Mouse (Mus musculus) adrenal gland, postnatal 25 days (tissue): ENCODE results near the gene Pigb. TPM values are rescaled to one million over a fixed set of nuclear protein-coding genes. Genes with fewer than 3 reads are reported as not detected.

ENCODE experiments used
- DNase-seq: peaks from one replicate; pipeline ENCODE4 v3.0.0; 2021; ENCODE audit warnings: mixed read lengths
- microRNA-seq, 2 experiments: library from miRNA; unstranded; fragments of <30 nt; microRNA quantifications; one replicate each; pipeline ENCODE4 v1.2.0; 2021
- total RNA-seq: library from RNA; stranded (reverse); gene quantifications from 2 replicates; pipeline ENCODE4 v1.2.3, GENCODE M21; 2021

Pigb gene
- total RNA-seq, 1 experiment from 2014 or later = 20.4 TPM

DNA sequence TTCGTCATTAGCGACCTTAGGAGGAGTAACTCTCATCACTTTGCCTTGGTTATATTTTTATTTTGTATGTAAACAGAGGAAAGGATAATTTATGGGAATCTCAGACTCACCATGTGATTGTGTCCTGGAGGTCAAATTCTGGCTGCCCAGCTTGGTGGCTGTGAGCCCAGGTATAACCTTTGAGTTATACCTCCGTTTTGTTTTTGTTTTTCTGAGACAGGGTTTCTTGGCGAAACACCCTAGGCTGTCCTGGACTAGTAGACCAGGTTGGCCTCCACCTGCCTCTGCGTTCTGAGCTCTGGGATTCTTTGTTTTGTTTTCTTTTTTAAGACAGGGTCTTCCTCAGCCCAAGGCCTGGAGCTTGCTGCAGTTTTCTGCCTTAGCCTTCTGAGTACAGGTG, 51.5 kb downstream of the Pigb start:
- DNase-seq = no peak

DNA sequence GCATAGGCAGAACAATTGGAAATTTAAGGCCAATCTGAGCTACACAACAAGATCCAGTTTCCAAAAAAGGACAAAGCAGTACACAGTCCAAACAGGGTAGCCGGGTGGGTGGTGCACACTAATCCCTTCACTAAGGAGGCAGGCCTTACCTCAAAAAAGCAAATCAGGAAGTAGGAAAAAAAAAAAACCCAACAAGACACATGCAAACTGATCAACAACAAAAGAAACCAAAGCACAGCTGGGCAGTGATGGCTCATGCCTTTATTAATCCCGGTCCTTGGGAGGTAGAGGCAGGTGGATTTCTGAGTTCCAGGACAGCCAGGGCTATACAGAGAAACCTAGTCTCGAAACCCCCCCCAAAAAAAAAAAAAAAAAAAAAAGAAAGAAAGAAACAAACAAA, 52.5 kb downstream of the Pigb start:
- no peak for DNase-seq

DNA sequence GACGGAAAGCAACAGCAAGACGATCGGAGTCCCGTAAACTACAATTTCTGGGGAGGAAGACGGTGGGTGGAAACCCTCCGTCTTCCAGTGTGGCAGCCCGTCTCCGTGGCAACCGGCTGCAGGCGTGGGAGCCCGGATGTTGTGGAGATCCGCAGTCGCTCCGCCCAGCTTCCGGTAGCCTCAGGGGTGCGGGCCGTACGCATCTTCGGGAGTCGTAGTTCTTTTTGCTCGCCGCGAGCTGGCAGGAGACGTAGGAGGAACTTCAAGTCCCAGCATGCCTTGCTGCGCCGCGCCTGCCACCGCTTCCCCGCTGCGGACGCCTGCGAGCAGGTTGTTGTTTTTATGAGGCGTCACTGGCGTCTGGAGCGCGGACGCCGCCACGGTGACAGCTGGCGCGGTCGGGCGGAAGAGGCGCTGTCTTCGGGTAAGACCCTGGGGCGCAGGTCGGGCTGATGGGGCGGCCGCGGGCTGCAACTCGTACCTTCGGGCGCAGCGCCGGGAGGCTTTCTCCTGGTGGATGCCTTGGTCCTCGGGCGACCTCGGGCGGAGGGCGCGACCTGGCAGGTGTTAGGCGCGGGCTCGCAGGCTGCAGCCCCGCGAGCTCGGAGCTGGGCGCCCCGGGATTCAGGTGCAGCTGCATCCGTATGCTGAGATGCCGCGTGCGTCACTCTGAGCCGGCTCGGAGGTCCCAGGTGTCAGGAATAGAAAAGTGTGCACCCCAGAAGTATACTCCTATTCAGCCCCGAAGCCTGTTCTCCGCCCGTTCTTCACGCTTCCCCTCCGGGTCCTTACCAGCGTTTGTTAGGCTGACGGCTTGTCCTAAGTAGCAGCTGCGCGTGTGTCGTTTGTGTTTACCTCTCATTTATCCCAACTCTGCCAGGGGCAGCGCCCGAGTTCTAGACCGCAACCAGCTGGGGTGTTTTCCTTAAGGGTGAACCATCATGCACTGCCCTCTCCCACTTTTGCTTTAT, 54.6 kb downstream of the Pigb start, which contains the start of the genes Ccpg1os and Ccpg1:
Ccpg1os (minus strand) TSS at position 133 of the 971 bp plus-strand sequence.
Ccpg1 (plus strand) TSS at position 180 of the 971 bp plus-strand sequence.
- peak; percentile 94 for DNase-seq

DNA sequence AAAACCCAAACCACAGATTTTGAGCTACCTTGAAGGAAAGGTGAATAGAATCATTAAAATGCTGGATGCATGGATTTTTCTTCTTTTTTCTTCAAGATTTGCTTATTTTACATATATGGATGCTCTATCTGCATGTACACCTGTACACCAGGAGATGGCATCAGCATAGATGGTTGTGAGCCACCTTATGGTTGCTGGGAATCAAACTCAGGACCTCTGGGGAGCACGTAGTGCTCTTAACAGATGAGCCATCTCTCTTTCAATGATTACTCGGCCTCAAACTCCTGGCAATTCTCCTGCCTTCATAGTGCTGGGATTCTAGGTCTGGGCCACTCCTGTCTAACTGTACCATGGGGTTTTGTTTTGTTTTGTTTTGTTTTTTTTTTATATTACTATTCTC, 57.1 kb downstream of the Pigb start:
- DNase-seq = no peak

DNA sequence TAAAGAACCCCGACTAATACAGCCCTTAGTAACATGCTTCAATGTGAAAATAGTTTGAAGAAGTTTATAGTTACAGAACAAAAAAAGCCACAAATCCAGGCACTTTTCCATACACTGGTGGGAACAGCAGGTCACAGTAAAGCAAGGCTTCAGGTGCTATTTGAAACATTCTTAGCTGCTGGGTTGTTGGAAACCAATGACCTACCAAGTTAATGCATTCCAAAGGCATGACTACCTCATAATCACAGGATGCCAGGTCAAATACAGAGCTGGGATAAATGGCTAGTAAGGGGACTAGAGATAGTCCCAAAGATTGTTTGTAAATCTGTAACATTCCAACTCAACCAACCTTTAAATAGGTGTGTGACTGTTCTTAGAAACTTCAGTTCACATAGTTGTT, 64.9 kb downstream of the Pigb start:
- no peak for DNase-seq

DNA sequence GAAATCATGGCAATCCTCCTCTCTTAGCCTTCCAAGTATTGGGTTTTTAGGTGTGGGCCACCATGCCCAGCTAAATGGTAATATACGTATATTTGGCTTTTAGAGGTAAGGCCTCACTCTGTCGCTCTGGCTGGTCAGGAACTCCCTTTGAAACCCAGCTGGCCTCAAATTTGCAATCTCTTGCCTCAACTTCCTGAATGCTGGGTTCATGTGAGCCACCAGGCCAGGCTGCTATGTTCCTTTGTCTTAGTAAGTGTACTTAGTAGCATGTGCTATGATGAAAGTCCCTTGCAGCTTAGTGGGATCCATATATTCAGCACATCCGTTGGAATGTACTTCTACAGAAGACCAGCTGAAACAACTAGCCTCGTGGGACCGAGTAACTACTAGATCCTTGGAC, 65.4 kb downstream of the Pigb start:
- no peak for DNase-seq

DNA sequence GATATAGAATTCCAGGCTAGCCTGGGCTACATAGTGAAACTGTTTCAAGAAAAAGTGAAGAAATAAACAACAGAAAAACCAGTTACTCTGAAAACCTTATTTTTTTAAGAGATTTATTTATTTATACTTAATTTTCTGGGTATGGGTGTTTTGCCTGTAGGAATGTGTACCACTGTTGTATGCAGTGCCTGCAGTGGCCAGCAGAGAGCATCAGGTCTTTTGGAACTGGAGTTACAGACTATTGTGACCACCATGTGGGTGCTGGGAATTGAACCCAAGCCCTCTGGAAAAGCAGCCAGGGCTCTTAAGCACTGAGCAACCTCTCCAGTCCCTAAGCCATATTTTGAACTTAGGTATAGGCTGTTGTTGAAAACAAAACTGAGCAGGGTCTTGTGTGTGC, 67.2 kb downstream of the Pigb start:
- DNase-seq = no peak

DNA sequence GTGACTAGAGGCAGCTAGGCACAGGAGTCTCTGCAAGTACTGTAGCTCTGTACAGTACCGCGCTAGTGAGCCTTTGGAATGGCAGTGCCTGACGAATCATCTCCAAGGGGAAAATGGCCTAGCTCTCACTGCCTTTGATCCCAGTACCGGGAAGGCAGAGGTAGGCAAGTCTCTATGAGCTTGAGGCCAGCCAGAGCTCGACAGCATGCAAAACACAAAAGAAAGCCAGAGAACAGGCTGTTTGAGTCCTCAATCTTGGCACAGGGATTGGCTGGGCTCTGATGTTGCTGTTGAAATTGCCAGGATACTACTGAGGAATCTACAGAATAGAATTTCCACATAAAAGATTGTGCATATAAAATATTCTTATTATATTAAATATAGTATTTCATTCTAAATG, 67.7 kb downstream of the Pigb start:
- DNase-seq = no peak

DNA sequence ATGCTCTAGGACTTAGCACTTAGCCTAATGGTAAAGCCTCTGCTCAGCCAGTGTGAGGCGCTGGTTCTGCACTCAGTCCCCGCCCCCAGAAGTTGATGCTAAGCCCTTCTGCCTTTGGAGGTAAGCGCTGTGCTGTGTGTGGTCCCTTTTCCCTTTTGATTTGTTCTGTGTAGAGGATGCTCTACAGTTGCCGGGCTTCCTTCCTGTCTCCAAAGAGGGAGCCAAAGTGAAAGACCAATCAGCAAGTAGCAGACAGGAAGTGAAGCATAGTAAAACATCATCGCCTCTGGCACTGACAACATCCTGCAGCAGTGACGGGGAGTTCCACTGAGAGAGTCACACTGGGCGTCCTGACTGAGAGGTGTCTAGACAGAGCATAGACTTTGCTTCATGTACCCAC, 70.3 kb downstream of the Pigb start:
- DNase-seq = no peak

DNA sequence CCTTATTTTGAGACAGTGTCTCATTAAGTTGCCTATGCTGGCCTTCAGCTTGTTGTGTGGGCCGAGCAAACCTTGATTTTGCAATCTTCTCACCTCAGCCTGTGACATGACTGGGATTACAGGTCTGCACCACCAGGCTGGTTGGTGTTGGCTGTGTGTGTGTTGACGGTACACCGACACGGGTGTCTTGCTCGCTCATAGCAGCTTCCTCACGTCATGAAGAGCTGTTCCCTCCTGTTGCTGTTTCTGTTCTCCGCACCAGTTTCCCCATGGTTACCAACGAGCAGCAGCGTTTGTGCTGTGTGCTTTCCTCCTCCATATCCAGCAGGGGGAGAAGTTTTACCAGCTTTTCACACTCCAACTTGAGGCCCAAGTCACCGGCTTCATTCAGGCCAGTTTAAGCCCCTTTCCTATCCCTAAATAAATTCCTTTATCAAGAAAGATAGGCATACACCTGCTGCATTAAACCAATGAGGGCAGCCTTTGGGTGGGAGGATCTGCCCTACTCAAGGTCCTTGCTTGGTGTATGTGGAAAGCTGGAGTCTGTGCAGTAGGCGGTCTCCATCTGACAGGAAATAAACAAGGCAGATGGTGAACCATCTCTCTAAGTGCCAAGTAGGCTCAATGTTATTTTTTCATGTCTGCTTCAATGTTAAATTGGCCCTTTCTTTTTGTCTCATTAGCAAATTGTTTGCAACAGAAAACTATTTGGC, 71.7 kb downstream of the Pigb start:
- peak; percentile 23 for DNase-seq

DNA sequence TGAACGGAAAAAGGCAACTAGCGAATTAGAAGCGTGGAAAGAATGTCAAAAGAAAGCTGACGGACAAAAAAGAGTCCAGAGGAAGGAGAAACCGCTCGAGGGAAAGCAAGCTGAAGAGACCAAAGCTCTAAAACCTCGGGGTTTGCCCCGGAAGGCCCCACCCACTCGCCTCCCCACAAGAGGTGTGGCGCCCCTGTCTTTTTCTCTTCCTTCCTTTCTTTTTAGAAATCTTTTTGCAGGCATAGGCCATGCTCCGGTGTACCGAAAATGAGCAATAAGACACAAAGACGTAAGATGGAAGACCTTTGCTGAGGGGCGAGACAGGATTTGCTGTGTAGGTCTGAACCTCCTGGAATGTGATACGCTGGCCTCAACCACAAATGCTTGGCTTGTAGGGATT, 78.2 kb downstream of the Pigb start:
- no peak for DNase-seq

DNA sequence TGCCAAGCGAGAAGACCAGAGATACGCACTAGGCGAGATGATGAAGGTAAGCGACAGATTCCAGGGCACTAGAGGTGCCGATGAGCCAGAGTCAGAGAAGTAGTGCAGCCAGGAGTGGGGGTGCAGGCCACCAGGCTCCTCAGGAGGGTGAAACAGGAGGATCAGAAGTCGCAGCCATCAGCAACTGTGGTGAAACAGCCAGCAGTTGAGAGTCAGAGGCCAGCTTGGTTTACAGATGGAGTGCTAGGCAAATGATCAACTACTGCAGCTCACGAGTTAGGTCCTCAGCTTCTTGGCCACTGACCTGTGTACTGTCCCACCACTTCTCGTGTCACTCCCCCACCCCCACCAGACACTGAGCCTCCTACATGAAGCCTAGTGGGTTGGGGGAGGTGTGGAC, 78.8 kb downstream of the Pigb start:
- no peak for DNase-seq

DNA sequence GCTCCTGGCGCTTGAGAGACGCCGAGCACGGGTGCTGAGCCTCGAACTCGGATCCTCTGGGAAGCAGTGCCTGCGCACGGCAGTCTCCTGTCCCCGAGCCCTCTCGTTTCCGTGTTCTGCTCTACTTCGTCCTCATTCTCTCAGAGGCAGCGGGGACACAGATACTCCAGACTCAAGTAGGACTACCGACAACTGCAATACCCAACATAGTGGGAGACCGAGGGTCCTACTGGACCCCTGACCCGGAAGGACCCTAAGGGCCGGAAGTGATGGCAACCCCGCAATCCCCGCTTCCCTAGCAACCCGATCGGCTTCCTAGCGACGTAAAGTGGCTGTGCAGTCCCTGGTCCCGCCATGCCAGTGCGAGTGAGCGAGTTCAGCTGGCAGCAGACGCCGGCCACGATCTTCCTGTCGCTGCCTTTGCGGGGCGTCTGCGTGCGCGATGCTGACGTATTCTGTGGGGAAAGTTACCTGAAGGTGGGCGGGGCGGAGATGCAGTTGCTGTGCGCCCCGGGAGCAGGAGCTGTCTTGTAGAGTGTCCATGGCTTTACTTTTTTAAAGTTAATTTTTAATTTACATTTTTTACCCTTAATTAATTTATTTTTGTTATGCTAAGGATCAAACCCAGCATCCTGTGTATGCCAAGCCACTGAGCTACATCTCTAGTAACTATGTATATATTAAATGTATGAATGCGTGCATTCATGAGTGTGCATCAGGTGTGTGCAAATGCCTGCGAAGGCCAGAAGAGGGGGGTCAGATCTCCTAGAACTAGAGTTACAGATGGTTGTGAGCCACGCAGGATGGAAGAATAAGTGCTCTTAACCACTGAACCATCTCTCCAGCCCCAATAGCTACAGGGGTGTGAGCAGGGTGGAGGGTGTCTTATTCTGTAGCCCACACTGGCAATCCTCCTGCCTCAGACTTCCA, 81.4 kb downstream of the Pigb start, which contains the start of the genes Dyx1c1 and Gm44503:
Dyx1c1 (plus strand) TSS at position 265 of the 930 bp plus-strand sequence.
Gm44503 (plus strand) TSS at position 332 of the 930 bp plus-strand sequence.
- peak; percentile 76 for DNase-seq

Small RNA genes lying within 50 kb of the gene (microRNA-seq; reads per million reads assigned to microRNA genes)
- 0 reads per million in 2 experiments for gene Gm27353

Other genes starting within 250 kb of the Pigb start
- 0.43 and 0.58 TPM in 2 replicates for gene Prtg, start 233.5 kb downstream of the Pigb start, total RNA-seq
- gene Pygo1, start 114.7 kb downstream of the Pigb start, total RNA-seq = 3.4 and 5.1 TPM in 2 replicates
- gene Dyx1c1, start 81.6 kb downstream of the Pigb start, total RNA-seq = 1.6 and 1.8 TPM in 2 replicates
- gene Gm44503, start 81.5 kb downstream of the Pigb start, total RNA-seq = not detected in 2 replicates
- gene Ccpg1os, start 55.0 kb downstream of the Pigb start, total RNA-seq = 23.8 TPM in 2 replicates
- gene Ccpg1, start 54.9 kb downstream of the Pigb start, total RNA-seq = 145 and 166 TPM in 2 replicates
- gene Rab27a, start 4.5 kb upstream of the Pigb start, total RNA-seq = 28.5 and 47.1 TPM in 2 replicates
- 1.00 and 2.0 TPM in 2 replicates for gene Khdc3, start 61.5 kb upstream of the Pigb start, total RNA-seq
- gene Gm20509, start 62.1 kb upstream of the Pigb start, total RNA-seq = 0.49 TPM in 1 of 2 replicates, not detected in the other
- gene Rsl24d1, start 73.0 kb upstream of the Pigb start, total RNA-seq = 60.6 and 64.2 TPM in 2 replicates